Mouse (Mus musculus) liver, embryonic 16.5 days (tissue): ENCODE measurements around the gene Ctsq. TPM values are rescaled to one million over a fixed set of nuclear protein-coding genes. Genes with fewer than 3 reads are reported as not detected.
"Not testable (repeated sequence)": the region's sequence is repeated elsewhere in the genome, so short reads cannot be mapped to it uniquely, and the experiment has no call there.

Experiments
- ATAC-seq: fragments of 200-750 bp; cut with Nextera tagmentation; 2 replicates; pipeline ENCODE4 v1.8.0; 2017; ENCODE audit warnings: low read depth, mild to moderate bottlenecking, moderate number of reproducible peaks, moderate library complexity
- H3K27ac ChIP-seq: fragments of 300-500 bp; sonication (generic); 2 replicates; pipeline ENCODE4 v1.5.1; 2014; ENCODE audit warnings: mild to moderate bottlenecking, low read length
- H3K27me3 ChIP-seq: fragments of 300-500 bp; sonication (generic); 2 replicates; pipeline ENCODE4 v1.6.1; 2014; ENCODE audit warnings: low read depth, low read length, mixed read lengths; ENCODE audit not compliant: control insufficient read depth, insufficient read depth
- H3K36me3 ChIP-seq: fragments of 300-500 bp; sonication (generic); 2 replicates; pipeline ENCODE4 v1.6.1; 2014; ENCODE audit warnings: mild to moderate bottlenecking; ENCODE audit not compliant: control insufficient read depth, insufficient read depth
- H3K4me1 ChIP-seq: fragments of 300-500 bp; sonication (generic); 2 replicates; pipeline ENCODE4 v1.6.1; 2014; ENCODE audit warnings: low read depth, low read length, mixed read lengths; ENCODE audit not compliant: control insufficient read depth
- H3K4me2 ChIP-seq: fragments of 300-500 bp; sonication (generic); 2 replicates; pipeline ENCODE4 v1.6.1; 2014; ENCODE audit warnings: low read depth, low read length, mixed read lengths
- H3K4me3 ChIP-seq: fragments of 300-500 bp; sonication (generic); 2 replicates; pipeline ENCODE4 v1.5.1; 2014; ENCODE audit warnings: low read depth, mild to moderate bottlenecking, low read length
- H3K9ac ChIP-seq: fragments of 300-500 bp; sonication (generic); 2 replicates; pipeline ENCODE4 v1.6.1; 2014; ENCODE audit warnings: low read depth, low read length
- H3K9me3 ChIP-seq: fragments of 300-500 bp; sonication (generic); replicated peaks from 2 replicates; pipeline ENCODE4 v1.6.1; 2016; ENCODE audit warnings: low read length; ENCODE audit not compliant: control insufficient read depth
- WGBS: fragments of 180-500 bp; shearing (Covaris S2); extraction: QIAGEN DNeasy Blood & Tissue Kit; methylation state at CpG from one replicate; pipeline ENCODE4 v1.1.7; 2014; ENCODE audit not compliant: insufficient replicate concordance; 5-methylcytosine and 5-hydroxymethylcytosine counted together
- polyA plus RNA-seq: library from polyadenylated mRNA; unstranded; fragments of >200 nt; fragmentation: Nextera tagmentation; extraction: Ambion mirVana; gene quantifications from 2 replicates; pipeline ENCODE4 v1.2.1, GENCODE M21; 2015

Ctsq gene
- not detected in 2 replicates for polyA plus RNA-seq

- Histone ChIP-seq H3K9ac (no peak within 1 kb of the TSS), H3K27me3 (no peaks in the 10 kb centered on the region), H3K27ac (no peak within 1 kb of the TSS), H3K36me3 (no peaks in the 10 kb centered on the region), H3K4me3 (no peak within 1 kb of the TSS), H3K9me3 (no peaks in the 10 kb centered on the region), H3K4me1 (no peaks in the 10 kb centered on the region), H3K4me2 (no peak within 1 kb of the TSS)
- ATAC-seq = no peak
- 18% methylated on average over 3 of the region's 3 CpGs for WGBS
Observed at GRCm38 (mm10) chr13:61040531-61040930, at the start of gene Ctsq. Gene Ctsq (minus strand): TSS chr13:61040631.

GRCm38 (mm10) chr13:61022785-61023184, 17.6 kb downstream of the Ctsq start:
- H3K9ac ChIP-seq = no peak overlapping the region
- H3K4me2 ChIP-seq = no peak overlapping the region
- H3K4me1 ChIP-seq = no peaks in the 10 kb centered on the region
- H3K36me3 ChIP-seq = no peaks in the 10 kb centered on the region
- WGBS = 38% methylated on average over 3 of the region's 3 CpGs
- H3K9me3 ChIP-seq = no peaks in the 10 kb centered on the region
- no peaks in the 10 kb centered on the region for H3K27me3 ChIP-seq
- H3K4me3 ChIP-seq = no peak overlapping the region
- ATAC-seq = no peak
- H3K27ac ChIP-seq = no peak overlapping the region

DNA sequence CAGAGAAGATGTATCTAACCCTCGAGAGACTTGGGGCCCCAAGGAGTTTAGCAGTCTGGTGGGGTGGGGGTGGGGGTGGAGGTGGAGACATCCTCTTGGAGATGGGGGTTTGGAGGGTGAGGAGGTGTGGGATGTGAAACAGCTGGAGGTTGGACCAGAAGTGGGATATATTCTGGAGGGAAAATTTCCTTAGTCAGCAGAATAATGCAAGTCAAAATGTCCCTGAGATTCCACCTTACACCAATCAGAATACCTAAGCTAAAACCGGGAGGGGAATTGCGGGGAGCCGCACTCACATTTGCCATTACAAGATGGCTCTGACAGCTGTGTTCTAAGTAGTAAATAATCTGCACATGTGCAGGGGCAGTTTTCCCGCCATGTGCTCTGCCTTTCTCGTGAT, 18.6 kb downstream of the Ctsq start:
- WGBS = 57% methylated on average over 6 of the region's 6 CpGs
- H3K4me3 ChIP-seq = no peak overlapping the region
- no peaks in the 10 kb centered on the region for H3K27me3 ChIP-seq
- no peak for ATAC-seq
- no peaks in the 10 kb centered on the region for H3K4me1 ChIP-seq
- H3K9me3 ChIP-seq = no peaks in the 10 kb centered on the region
- H3K27ac ChIP-seq = no peak overlapping the region
- no peak overlapping the region for H3K9ac ChIP-seq
- H3K36me3 ChIP-seq = no peaks in the 10 kb centered on the region
- no peak overlapping the region for H3K4me2 ChIP-seq

- H3K27me3 ChIP-seq = no peaks in the 10 kb centered on the region
- H3K36me3 ChIP-seq = no peaks in the 10 kb centered on the region
- no peak for ATAC-seq
- no peaks in the 10 kb centered on the region for H3K4me1 ChIP-seq
- H3K27ac ChIP-seq = no peak overlapping the region
- no peak overlapping the region for H3K9ac ChIP-seq
- H3K4me3 ChIP-seq = no peak overlapping the region
- H3K4me2 ChIP-seq = no peak overlapping the region
- WGBS = 34% methylated on average over 4 of the region's 4 CpGs
- no peaks in the 10 kb centered on the region for H3K9me3 ChIP-seq
Observed at GRCm38 (mm10) chr13:61010171-61010570, 30.3 kb downstream of the Ctsq start.

GRCm38 (mm10) chr13:61005859-61006258, 34.6 kb downstream of the Ctsq start, which contains the start of gene Ctsj:
Gene Ctsj (minus strand): TSS chr13:61005959.
- no peak within 1 kb of the TSS for H3K9ac ChIP-seq
- 48% methylated on average over 3 of the region's 3 CpGs for WGBS
- no peaks in the 10 kb centered on the region for H3K36me3 ChIP-seq
- H3K9me3 ChIP-seq = no peaks in the 10 kb centered on the region
- H3K27me3 ChIP-seq = no peaks in the 10 kb centered on the region
- H3K27ac ChIP-seq = no peak within 1 kb of the TSS
- H3K4me2 ChIP-seq = no peak within 1 kb of the TSS
- no peak for ATAC-seq
- H3K4me3 ChIP-seq = no peak within 1 kb of the TSS
- H3K4me1 ChIP-seq = no peaks in the 10 kb centered on the region

- 26% methylated on average over 2 of the region's 2 CpGs for WGBS
- Histone ChIP-seq H3K9me3 (no peaks in the 10 kb centered on the region), H3K9ac (no peak overlapping the region), H3K27ac (no peak overlapping the region), H3K27me3 (no peaks in the 10 kb centered on the region), H3K36me3 (no peaks in the 10 kb centered on the region), H3K4me1 (no peaks in the 10 kb centered on the region), H3K4me3 (no peak overlapping the region), H3K4me2 (no peak overlapping the region)
- no peak for ATAC-seq
Observed at GRCm38 (mm10) chr13:60997600-60997999, 42.8 kb downstream of the Ctsq start.

GRCm38 (mm10) chr13:60986915-60987314, 53.5 kb downstream of the Ctsq start:
- whole genome bisulfite sequencing = 49% methylated on average over 4 of the region's 5 CpGs
- H3K4me3 ChIP-seq, ATAC-seq, H3K4me2 ChIP-seq, H3K27ac ChIP-seq, H3K9ac ChIP-seq, H3K9me3 ChIP-seq, H3K4me1 ChIP-seq, H3K27me3 ChIP-seq, H3K36me3 ChIP-seq: not testable (repeated sequence)

Other genes starting within 250 kb of the Ctsq start
- not detected in 2 replicates for gene Ctsll3, start 237.8 kb downstream of the Ctsq start, polyA plus RNA-seq
- gene 4930486L24Rik, start 176.2 kb downstream of the Ctsq start, polyA plus RNA-seq = 0.09 and 0.22 TPM in 2 replicates
- 0.08 TPM in 1 of 2 replicates, not detected in the other for gene Gm49392, start 143.7 kb downstream of the Ctsq start, polyA plus RNA-seq
- gene Ctla2b, start 143.2 kb downstream of the Ctsq start, polyA plus RNA-seq = 3.7 and 4.9 TPM in 2 replicates
- gene Tpbpb, start 135.8 kb downstream of the Ctsq start, polyA plus RNA-seq = not detected in 2 replicates
- gene Gm49393, start 105.0 kb downstream of the Ctsq start, polyA plus RNA-seq = not detected in 2 replicates
- gene Gm49391, start 104.1 kb downstream of the Ctsq start, polyA plus RNA-seq = 1.9 and 2.5 TPM in 2 replicates
- gene Ctla2a, start 104.0 kb downstream of the Ctsq start, polyA plus RNA-seq = 21.5 and 25.4 TPM in 2 replicates
- gene Tpbpa, start 98.6 kb downstream of the Ctsq start, polyA plus RNA-seq = not detected in 2 replicates
- gene Ctsj, start 34.7 kb downstream of the Ctsq start, polyA plus RNA-seq = not detected in 2 replicates
- gene Ctsr, start 123.6 kb upstream of the Ctsq start, polyA plus RNA-seq = not detected in 2 replicates
- gene Cts6, start 162.8 kb upstream of the Ctsq start, polyA plus RNA-seq = not detected in 2 replicates
- not detected in 2 replicates for gene Cts8, start 214.7 kb upstream of the Ctsq start, polyA plus RNA-seq
- gene Gm49398, start 248.2 kb upstream of the Ctsq start, polyA plus RNA-seq = not detected in 2 replicates